Mouse (Mus musculus) layer of hippocampus, adult 11-12 months (tissue): ENCODE data around the gene Tex19.1.

Source experiments
- DNase-seq: peaks from one replicate; pipeline ENCODE4 v3.0.0; 2022; ENCODE audit warnings: low spot score

Tex19.1 gene

DNA sequence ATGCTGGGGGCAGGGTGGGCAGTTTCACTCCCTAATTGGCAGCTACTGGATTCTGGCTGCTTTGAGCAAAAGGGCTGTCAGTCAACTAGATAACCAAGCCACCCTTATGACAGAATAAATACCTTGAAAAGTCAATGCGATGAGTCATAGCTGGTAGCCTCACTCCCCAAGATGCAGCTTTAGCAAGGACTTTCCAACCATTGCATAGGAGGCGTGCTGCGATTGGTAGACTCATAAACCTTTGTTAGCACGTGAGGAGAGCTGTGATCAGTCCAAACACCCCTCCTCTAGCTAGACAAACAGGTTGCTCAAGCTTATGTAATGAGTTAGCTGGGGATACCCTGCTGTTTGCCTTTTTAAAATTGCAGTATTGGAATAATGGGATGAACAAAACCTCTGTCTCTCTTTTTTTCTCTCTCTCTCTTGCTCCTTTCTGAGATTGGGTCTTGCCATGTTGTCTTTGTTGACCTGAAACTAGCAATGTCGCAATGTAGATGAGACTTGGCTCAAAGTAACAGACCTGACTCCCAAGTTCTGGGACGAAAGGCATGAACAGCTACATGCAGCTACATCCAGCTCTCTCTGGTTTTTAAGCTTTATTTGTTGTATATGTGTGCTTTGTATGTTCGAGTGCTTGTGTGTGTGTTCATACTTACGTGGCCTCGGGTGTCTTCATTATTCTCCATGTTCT lies 2.5 kb upstream of the Tex19.1 start:
- DNase-seq, result no peak

DNA sequence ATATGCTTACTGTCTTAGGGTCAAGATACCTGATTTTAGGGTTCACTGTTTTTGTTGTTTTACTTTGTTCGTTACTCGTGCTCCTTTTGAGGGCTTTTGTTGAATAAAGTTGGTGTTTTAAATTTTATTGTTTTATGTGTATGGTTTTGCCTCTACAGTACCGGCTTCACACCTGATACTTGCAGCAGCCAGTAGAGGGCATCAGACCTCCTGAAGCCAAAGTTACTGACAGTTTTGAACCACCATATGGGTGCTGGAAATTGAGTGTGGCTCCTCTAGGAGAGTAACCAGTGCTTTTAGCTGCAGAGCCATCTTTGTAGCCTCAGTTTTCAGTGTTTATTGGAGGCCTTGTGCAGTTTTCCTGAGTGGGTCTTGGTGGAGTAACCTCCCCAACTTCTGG lies 2.2 kb downstream of the Tex19.1 start:
- no peak for DNase-seq

DNA sequence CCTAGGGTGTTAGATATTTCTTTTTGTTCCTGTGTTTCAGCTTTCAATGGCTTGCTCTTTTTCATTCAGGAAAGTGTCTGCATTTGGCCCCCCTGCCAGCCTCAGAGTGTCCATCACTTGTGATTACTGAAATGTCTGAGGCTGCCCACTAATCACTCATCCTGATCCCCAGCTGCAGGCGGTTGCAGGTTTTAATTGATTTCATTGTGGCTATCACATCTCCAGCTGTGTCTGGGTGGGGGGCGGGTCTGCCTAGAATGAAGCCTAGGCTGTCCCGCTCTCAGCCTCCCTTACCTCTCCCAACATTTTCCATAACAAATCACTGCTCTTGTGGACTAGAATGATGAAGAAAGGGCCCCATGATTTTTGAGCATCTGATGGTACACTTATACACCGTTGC lies 8.3 kb downstream of the Tex19.1 start:
- no peak for DNase-seq

DNA sequence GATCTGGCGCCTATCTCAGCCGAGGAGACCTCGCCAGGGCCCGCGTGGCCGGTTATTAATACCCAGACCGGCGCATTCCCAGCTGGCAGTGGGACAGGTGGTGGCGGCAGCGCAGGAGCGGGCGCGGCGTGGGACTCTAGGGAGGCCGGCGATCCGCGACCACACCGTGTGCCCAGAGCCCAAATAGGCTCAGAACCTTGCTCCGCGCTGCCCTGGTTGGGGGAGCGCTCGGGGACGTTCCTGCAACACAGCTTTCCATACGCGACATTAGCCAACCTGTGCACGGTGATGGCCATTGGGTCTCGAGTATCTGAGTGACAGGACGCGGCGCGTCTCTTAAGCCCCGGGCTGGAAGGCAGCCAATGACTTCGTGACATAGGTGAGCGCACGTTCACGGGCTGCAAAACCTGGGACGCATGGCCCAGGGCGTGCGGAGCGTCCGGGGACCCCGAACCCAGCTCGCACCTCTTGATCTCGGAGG lies 10.5 kb downstream of the Tex19.1 start:
- DNase-seq, result no peak

DNA sequence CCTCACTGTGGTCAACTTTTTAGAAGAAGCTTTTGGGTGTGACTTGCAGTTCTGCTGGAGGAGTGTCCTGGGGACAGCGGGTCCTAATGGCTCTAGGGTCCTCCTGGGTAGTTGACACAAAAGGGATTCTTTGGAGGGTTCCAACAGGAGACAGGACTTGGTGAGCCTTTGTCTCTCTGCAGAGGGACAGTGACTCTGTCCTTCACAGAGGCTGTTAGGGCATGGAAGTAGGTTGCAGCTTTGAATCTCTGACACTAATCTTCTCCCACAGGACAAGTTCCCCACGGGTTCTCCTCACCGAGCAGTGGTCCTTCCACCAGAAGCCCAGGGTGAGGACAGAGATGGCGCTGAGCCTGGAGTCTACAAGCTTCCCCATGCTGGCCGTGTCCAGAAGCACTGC lies 14.0 kb downstream of the Tex19.1 start, which contains the start of gene Uts2r:
Gene Uts2r, plus strand, starts transcription at position 301 of the 400 bp plus-strand sequence.
- no peak for DNase-seq

DNA sequence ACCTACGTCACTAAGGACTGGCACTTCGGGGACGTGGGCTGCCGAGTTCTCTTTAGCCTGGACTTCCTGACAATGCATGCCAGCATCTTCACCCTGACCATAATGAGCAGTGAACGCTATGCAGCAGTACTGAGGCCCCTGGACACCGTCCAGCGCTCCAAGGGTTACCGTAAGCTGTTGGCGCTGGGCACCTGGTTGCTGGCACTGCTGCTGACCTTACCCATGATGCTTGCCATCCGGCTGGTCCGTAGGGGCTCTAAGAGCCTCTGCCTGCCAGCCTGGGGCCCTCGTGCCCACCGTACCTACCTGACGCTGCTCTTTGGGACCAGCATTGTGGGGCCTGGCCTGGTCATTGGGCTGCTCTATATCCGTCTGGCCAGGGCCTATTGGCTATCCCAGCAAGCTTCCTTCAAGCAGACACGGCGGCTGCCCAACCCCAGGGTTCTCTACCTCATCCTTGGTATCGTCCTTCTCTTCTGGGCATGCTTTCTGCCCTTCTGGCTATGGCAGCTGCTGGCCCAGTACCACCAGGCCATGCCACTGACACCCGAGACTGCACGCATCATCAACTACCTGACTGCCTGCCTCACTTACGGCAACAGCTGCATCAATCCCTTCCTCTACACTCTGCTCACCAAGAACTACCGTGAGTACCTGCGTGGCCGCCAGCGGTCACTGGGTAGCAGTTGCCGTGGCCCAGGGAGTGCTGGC lies 14.8 kb downstream of the Tex19.1 start:
- no peak for DNase-seq

DNA sequence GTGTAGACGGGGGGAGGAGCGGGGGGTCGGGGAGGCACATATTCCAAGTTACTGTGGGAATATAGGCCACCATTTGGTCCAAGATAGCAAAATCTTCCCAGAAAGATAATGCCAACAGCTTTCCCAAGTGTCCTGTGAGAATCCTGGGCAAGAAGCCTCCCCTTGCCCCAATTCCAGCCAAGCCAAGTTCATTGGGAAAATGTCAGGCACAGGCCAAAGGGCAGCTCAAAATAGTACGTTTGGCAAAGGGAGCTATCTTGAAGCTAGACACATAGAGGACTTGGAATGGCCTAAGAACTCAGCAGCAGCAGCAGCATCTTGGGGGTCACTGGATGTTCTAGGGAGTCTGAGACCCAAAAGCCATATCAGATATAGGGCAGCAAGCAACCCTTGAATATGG lies 17.8 kb downstream of the Tex19.1 start:
- DNase-seq, result no peak

DNA sequence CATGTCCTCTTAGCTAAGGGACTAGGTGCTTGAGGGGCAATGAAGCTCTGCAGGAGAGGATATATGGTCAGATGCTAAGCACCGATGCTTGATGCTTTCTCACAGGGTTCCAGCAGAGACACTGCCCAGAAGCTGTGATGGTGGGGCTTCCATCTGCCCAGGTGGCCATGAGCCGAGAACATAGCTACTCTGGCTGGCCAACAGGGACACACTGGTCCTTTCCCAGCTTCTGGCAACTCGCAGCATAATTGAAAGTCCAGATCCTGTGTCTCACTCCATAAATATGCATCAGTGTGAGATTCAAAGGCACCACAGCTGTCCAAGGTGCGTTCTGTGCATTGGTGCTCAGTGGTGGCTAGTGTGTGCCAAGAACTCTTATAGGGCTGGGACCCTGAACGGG lies 27.3 kb downstream of the Tex19.1 start:
- peak; percentile 17 for DNase-seq

DNA sequence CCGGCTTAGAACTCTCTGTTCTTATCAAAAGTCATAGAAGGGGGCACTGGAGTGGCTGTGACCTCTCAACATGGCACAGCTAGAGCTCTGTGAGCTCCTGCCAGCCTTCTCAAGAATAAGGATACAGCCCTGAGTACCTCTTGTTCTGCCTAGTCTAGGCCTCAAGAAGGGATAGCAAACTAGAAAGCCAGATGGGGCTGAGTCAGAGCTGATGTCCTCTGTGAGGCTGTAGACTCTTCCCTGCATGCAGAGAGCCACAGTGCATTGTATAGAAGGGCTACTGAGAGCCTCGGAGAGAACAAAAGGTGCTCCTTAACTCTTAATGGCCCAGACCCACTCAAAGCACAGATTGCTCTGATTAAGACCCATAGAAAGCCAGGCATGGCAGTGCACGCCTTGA lies 28.3 kb downstream of the Tex19.1 start:
- peak; percentile 24 for DNase-seq

DNA sequence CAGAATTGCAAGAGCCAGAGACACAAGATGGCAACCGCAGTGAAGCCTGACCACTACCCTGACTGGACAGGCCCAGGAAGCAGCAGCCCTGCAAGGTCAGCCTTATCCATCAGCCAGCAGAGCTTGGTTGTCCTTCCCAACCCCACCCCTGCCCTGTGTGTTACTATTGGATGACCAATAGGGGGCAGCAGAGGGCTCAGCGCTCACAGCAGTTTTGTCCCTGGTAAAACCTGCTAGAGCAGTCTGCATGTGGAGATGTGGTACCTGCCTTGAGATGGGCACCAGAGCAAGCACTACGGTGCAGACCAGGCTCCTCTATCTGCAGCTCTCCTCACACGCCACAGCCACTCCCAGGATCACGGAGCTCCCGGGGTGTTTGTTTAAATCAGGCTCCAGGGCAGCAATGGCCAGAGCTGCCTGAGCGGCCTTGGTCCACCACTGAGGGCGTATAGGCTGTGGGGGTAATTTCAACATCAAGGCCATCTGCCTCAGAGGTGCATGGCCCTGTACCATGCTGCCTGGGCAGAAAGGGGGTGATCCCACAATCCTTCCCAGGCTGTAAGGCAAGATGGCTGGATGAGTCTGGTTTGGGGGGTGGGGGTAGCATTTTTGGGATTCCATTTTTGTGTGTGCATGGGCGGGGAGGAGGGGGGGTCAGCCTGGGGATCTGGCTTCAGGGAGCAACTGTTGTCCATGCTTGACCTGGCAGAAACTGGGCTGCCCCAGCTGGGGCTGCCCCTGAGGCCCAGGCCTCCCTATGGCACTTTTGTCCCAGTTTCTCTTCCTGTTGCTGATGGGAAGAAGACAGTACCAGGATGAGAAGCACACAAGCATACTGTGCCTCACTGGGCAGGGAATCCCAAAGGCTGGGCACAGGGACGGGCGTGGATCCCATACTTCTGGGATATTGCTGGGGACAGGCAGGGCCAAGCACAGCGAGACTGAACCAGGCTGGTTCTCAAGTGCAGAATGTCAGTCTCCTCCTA lies 30.6 kb downstream of the Tex19.1 start:
- DNase-seq, result no peak

DNA sequence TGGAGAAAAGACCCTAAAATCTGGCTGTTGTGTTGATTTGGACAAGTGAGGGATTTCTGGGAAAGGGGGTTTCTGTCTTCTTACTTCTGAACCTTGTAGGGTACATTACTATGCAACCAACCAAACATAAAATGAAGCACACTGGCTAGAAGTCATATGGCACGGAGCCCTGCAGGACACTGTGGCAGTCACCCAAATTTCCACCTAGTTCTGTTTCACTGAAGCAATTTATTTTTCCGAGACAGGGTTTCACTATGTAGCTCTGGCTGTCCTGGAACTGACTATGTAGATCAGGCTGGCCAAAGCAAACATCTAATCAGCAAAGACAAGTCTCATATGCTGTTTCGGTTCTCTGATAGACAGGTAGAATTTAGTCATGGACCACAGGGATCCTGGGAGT lies 43.7 kb downstream of the Tex19.1 start:
- DNase-seq, result no peak

DNA sequence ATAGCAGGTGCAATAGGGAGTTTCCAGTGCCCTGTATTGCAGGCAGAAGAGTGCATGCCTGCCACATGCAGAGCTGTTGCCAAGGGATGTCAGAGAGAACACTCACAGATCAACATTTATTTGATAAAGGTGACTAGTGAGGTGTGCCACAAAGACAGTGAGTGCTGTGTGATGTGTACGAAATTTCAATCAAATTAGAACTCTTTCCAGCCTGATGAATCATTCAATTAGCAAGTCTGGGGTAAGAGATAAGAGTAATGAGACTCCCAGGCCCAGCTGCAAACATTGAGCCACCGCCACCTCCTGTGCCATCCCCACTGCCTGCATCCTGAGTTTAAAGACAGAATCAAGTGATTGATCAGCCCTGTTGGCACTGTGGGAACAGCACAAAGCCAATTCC lies 46.8 kb downstream of the Tex19.1 start:
- no peak for DNase-seq

DNA sequence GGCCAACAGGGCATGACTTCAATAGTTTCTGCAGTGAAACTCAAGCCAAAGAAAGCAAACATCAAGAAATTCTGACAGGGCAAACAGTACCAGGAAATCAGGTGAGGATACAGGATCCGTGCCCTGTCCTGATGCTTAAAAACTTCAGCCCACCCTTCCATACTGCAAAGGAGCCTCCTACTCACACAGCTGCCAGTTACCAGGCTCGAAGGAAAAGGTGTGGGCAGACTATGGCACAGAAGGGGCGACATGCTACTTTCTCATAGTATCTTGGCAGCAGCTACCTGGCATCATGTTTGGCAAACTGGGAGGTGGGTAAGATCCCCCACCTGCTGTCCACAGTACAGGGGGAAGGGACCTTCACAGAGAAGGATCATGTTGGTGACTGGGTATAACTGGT lies 47.5 kb downstream of the Tex19.1 start:
- no peak for DNase-seq
